7 mouse cellular contexts compared by ENCODE assay signal in the genomic region with DNA sequence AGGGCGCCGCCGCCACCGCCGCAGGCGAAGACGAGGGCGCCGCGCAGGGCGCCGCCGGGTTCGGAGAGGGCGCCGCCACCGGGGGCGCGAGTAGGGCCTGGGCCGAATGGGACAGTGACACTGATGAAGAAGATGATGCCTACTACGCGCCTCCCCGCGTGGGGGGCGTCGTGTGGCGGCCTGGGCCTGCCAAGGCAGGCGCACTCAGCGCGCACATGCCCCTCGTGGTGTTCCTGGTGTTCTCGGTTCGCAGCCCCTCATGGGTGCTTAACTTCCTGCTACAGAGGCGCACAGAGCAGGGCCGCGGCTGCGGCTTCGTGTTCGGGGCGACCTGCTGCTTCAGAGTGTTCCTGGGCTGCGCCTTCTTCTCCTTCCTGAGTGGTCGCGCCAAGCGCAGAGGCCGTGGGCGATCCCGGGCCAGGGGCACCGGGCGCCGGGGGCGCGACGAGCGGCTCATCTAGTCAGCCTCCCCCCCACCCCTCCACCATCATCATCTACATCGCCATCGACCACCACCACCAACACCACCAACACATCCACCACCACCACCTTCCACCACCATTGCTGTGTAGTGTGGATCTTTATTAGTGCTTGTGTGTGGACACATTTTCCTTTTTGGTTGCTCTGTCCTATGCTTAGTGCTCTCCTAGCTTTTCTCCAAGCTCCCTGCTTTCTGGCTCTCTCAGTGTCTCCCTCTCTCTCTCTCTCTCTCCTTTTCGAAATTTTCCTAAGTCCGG. TPM values are rescaled to one million over a fixed set of nuclear protein-coding genes. Genes with fewer than 3 reads are reported as not detected.
DNase-seq lines count a peak whose midpoint lies in the region; ATAC-seq and TF ChIP-seq lines count a peak whose summit lies in the region.

No protein-coding gene starts in this region.

- peak overlapping the region; percentile 100 for H3K27ac ChIP-seq in heart, embryonic 11.5 days (ENCODE audit: low read depth, low read length)
- peak overlapping the region; percentile 100 for H3K27ac ChIP-seq in midbrain, embryonic 10.5 days (replicated peaks)
- H3K27ac ChIP-seq in testis, adult 2 months (ENCODE audit: control insufficient read depth, insufficient read depth, low read depth, low read length), result peak overlapping the region; percentile 12; the same call in 1 of the 2 replicates

- H3K27me3 ChIP-seq in heart, embryonic 11.5 days (ENCODE audit: control insufficient read depth, insufficient read depth, low read length), result no peaks in the 10 kb centered on the region
- H3K27me3 ChIP-seq in midbrain, embryonic 10.5 days (ENCODE audit: low read depth, poor library complexity, severe bottlenecking), result no peaks in the 10 kb centered on the region
- no peaks in the 10 kb centered on the region; the same call in 1 of the 2 replicates for H3K27me3 ChIP-seq in testis, adult 2 months (ENCODE audit: control insufficient read depth, insufficient read depth, low read length)

- no peaks in the 10 kb centered on the region for H3K36me3 ChIP-seq in heart, embryonic 11.5 days (ENCODE audit: control insufficient read depth, insufficient read depth, low read length)
- peaks cover 25% of the 10 kb centered on the region for H3K36me3 ChIP-seq in midbrain, embryonic 10.5 days
- no peaks in the 10 kb centered on the region for H3K36me3 ChIP-seq in testis, adult 2 months (ENCODE audit: control insufficient read depth, insufficient read depth, low read length)

- peaks cover 26% of the 10 kb centered on the region for H3K4me1 ChIP-seq in heart, embryonic 11.5 days (ENCODE audit: control insufficient read depth, insufficient read depth, low read length)
- H3K4me1 ChIP-seq in midbrain, embryonic 10.5 days, result peaks cover 55% of the 10 kb centered on the region
- peaks cover 15% of the 10 kb centered on the region for H3K4me1 ChIP-seq in testis, adult 2 months (ENCODE audit: control insufficient read depth, insufficient read depth, low read length)

- peak overlapping the region; percentile 82 for H3K4me2 ChIP-seq in heart, embryonic 11.5 days

- peak; percentile 7; the same call in 1 of the 2 replicates for ATAC-seq in heart, embryonic 11.5 days (replicated peaks; ENCODE audit: insufficient number of reproducible peaks, low FRiP score, low TSS enrichment)

- peak overlapping the region; percentile 100 for H3K9ac ChIP-seq in heart, embryonic 11.5 days (ENCODE audit: low read depth, low read length)

- no peaks in the 10 kb centered on the region for H3K9me3 ChIP-seq in heart, embryonic 11.5 days (replicated peaks; ENCODE audit: control insufficient read depth, low read length)
- H3K9me3 ChIP-seq in midbrain, embryonic 10.5 days (replicated peaks), result peaks cover 17% of the 10 kb centered on the region

- DNase-seq in urinary bladder, postnatal 14 days (ENCODE audit: low spot score), result peak; percentile 16
- DNase-seq in urinary bladder, postnatal 10 days (ENCODE audit: low spot score), result no peak
- peak; percentile 44 for DNase-seq in c-Kit-positive CD71-positive TER-119-positive erythroid progenitor cells, embryonic 14.5 days (ENCODE audit: low spot score)
- peak; percentile 47 for DNase-seq in kidney, postnatal 14 days
- DNase-seq in midbrain, embryonic 10.5 days (ENCODE audit: low spot score), result peak; percentile 52

- peak overlapping the region; percentile 97 for H3K4me3 ChIP-seq in heart, embryonic 11.5 days (ENCODE audit: low read depth, low read length)
- peak overlapping the region; percentile 93 for H3K4me3 ChIP-seq in midbrain, embryonic 10.5 days
- H3K4me3 ChIP-seq in testis, adult 2 months (ENCODE audit: control insufficient read depth, low read depth, low read length), result peak overlapping the region; percentile 71

- no peak for TF ChIP-seq POLR2A in testis, adult 2 months (IDR thresholded peaks at IDR 0.05; ENCODE audit: control insufficient read depth, low read depth, low read length)

- 33% methylated on average over 56 of the region's 58 CpGs for WGBS in heart, embryonic 11.5 days (ENCODE audit: insufficient replicate concordance)
- 42% methylated on average over 58 of the region's 58 CpGs for WGBS in midbrain, embryonic 10.5 days

- no peak for TF ChIP-seq CTCF in testis, adult 2 months (IDR thresholded peaks at IDR 0.05; ENCODE audit: control insufficient read depth, insufficient read depth, insufficient replicate concordance, low read depth, low read length)

RNA-seq across cellular contexts. Expression of a gene that starts 17.4 kb away (rescaled TPM):
- 5.6 and 8.6 TPM in 2 replicates for polyA plus RNA-seq in heart, embryonic 11.5 days (2014; fragmentation: Nextera tagmentation; extraction: Ambion mirVana)
- polyA plus RNA-seq in midbrain, embryonic 10.5 days (2016; fragmentation: Nextera tagmentation; extraction: Ambion mirVana), result 12.7 and 15.2 TPM in 2 replicates
- polyA plus RNA-seq in testis, adult 2 months (2012; rRNA removed), result not detected in 2 replicates

RNA-seq across cellular contexts. Expression of a gene that starts 45.0 kb away (rescaled TPM):
- 1,095 and 1,127 TPM in 2 replicates for polyA plus RNA-seq in heart, embryonic 11.5 days (2014; fragmentation: Nextera tagmentation; extraction: Ambion mirVana)
- 1,043 and 1,067 TPM in 2 replicates for polyA plus RNA-seq in midbrain, embryonic 10.5 days (2016; fragmentation: Nextera tagmentation; extraction: Ambion mirVana)
- 139 and 161 TPM in 2 replicates for polyA plus RNA-seq in testis, adult 2 months (2012; rRNA removed)

Comparison
In these comparisons a context has a peak if more than half of its experiments do, and no peak if none do; other contexts are left out.
1. H3K27ac ChIP-seq: peak in every context shown above with its lines; median percentile 100 in heart, embryonic 11.5 days; 100 in midbrain, embryonic 10.5 days; 12 in testis, adult 2 months.